Mouse (Mus musculus) megakaryocyte, embryonic 14.5 days (primary cell): ENCODE data around the gene Edc4.

Experiments
- FLI1 ChIP-seq: IDR thresholded peaks from 2 replicates; pipeline ENCODE4 v1.6.1; 2012; ENCODE audit warnings: low read length, inconsistent platforms, mixed read lengths
- GATA1 ChIP-seq: IDR thresholded peaks from 3 replicates; pipeline ENCODE4 v1.6.1; 2012; ENCODE audit warnings: mixed read lengths, low read length, inconsistent platforms, borderline replicate concordance

- TF ChIP-seq GATA1: no peak
- no peak for TF ChIP-seq FLI1
Observed at GRCm38 (mm10) chr8:105942026-105942425, 61.3 kb downstream of the Edc4 start.
